Mouse (Mus musculus) liver, postnatal 0 days (tissue): ENCODE results near the gene BC034090.

ENCODE experiments used
- CTCF ChIP-seq: sonication (generic); IDR thresholded peaks from 2 replicates; pipeline ENCODE4 v1.5.1; 2016; ENCODE audit warnings: antibody characterized with exemption, low read depth
- EP300 ChIP-seq: IDR thresholded peaks from 2 replicates; pipeline ENCODE4 v1.6.1; 2016; ENCODE audit warnings: antibody characterized with exemption, low read depth, mild to moderate bottlenecking

DNA sequence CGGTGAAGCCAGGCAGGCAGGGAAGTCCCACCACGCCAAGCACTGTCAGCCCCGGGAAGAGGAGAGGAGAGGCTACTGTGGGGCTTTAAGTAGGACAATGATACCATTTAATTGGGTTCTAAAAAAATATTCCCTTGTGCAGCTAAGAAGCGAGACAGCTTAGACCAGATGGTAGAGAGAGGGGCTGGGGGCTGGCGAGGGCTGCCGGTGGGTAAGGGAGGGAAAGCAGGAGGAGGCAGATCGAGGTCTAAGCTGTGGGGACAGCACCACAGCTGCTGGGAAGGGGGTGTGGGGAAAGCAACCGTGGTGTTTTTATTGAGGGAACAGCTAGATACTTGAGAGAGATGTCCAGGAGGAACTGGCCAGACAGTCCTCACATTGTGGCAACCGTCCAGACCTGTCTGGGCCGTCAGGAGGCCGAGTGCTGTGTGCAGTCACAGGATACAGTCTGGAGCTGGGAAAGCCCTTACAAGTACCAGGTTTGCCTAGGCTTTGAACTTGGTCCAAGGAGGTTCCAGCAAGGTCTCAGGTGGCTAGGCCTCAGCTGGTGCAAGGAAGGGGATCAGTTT is 22.1 kb downstream of the BC034090 start:
- TF ChIP-seq CTCF (no peak), EP300 (no peak)
